Mouse (Mus musculus): ENCODE measurements at regions not wholly inside any gene's neighbourhood (a gene's known extent, or its start where the extent isn't known, plus 50 kb on each side); places are given as distances from the start of the nearest gene placed in this dataset.
A peak's percentile ranks its signal among the peaks of the same experiment; 100 is the strongest.

DNA sequence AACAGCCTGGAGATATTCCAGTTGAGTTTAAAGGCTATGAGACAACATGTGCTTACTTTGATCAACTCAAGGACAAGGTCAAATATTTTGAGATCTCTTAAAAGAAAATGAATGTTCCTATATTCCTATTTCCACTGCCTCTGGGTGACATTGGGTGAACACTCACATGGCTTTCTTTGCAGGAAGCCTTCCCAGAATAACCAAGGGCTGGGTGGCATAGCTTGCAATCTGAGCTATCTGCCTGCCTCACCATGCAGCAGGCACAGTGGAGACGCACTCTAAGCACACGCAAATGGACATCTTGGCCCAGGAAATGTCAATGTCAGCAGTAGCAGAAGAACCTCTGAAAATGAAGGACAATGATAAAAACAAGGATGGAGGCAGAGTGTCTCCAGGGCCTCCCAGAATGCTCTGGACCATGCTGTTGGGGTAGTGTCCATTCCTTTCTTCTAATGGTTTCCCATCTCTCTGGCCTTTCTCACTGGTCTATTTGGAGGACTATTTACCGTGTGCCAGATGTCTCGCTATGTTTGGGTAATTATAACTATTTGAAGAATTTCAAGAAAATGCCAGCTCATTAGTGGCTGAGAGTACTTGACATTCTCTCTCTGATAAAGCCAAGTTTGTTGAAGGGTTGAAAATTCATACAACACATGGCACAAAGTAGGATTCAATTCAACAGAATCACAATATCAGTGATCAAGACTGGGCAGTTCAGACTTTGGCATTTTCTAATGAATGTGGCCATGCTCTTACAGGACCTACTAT, 276.3 kb upstream of the Rnf32 start:
- DNase-seq (ENCODE audit: low spot score) = no peak

DNA sequence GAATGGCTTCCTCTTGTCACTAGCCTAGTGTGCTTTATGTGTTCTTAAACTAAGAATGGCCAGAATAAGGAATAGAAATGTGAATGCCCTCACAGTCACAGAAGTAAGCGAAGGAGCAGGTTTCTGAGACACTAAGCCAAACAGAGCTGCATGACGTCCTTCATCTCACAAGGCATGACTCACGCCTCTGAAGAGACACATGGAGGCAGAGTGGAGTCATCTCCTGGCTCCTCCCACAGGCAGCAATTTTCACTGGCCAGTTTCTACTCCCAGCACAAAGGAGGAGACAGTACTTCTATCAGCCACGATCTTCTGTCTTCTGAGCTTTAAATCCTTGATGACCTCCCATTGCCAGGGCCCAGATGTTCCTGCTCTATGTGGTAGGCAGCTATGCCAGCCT, 291.3 kb upstream of the Rnf32 start:
- DNase-seq (ENCODE audit: low spot score) = no peak

DNA sequence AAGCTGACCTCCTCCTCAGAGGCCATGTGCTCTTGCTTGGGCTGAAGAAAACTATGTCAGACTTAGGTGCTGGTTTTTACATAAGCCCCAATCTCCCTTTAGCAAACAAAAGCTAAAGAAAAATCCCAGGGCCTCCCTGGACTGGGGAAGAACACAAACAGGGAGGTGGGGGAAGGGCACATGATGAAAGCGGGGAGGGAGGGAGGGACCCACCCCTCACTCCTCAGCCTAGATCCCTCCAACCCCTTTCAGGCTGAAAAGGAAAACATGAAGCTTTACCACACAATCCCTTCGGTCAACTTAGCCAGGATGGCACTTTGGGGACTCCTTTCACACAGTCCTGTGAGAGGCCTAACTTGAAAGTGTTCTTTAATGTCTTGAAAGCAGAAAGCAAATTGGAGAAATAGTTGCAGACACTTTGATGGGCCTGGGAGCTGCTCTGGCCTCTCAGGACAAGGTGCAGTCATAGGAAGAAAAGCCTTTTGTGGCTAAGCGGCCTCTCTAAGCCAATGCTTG, 291.9 kb upstream of the Rnf32 start:
- no peak for DNase-seq (ENCODE audit: low spot score)

DNA sequence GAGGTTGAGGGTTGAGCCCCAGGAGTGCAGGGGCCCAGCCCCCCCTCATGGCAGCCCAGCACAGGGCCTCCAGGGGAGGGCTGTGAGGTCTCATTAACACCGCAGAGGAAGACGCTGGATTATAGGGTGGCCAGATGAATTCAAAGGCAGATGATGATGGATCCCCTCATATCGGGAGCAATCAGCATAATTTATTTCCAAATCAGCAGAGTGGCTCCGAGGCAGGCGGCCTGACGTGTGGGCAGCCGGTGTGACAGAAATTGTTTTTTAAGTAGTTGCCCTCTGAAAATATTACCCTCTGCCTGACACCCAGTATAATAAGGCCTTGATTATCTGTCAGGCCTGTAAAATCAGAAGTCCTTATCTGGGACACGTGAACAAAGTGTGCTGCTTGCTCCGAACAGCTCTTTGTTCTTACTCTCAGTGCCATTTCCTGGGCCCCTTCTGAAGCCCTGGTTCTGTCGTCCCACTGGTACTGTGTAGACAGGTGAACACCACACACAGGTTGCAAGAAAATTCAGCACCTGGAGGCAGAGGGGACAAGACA, 303.0 kb upstream of the Rnf32 start:
- no peak for DNase-seq (ENCODE audit: low spot score)

DNA sequence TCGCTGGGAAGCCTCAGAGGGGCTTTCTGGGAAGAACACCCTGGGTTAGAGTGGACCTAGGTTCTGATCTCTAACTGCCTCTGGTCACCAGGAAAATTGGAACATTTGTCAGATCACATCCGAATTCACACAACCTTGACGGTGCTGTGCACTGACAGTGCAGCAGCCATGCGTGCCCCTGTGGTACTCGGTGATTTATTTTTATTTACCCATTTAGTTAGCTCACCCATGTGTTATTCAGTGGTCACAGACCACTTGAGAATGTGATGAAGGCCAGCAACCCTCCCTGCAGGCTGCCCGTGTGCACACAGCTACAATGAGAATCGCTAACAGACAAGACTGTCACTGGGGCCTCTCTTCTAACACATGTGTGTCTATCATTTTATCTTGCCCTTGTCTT, 303.8 kb upstream of the Rnf32 start:
- DNase-seq (ENCODE audit: low spot score) = no peak

DNA sequence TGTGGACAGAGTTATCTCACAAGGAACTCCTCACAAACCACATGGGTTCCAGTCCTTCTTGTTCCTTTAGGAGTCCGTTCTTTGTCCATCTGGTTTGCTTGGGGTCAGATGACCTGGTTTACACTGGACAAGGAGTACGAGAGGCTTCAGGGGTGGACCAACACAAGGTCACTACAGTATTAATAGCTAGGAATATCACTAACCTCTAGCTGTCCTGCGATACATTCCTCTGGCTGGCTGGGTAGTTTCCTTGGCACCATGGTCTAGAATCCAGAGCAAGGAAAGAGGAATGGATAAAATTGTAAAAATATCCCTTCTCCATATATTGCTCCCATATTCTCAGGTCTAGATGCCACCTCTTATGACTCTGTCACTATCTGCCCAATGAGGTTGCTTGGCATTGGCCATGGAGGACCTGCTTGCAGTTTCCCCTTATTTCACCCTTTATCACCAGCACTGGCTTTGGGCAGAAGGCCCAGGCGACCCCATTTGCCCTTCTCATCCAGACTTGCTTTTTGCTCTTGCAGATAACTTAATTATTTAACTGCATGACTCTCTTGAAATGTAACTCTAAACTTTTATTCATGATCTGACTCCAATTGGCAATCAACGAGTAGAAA, 310.9 kb upstream of the Rnf32 start:
- DNase-seq (ENCODE audit: low spot score) = no peak

- no peak for DNase-seq (ENCODE audit: low spot score)
These were observed 319.6 kb upstream of the Rnf32 start for GRCm38 (mm10) chr5:28876199-28876598.

DNA sequence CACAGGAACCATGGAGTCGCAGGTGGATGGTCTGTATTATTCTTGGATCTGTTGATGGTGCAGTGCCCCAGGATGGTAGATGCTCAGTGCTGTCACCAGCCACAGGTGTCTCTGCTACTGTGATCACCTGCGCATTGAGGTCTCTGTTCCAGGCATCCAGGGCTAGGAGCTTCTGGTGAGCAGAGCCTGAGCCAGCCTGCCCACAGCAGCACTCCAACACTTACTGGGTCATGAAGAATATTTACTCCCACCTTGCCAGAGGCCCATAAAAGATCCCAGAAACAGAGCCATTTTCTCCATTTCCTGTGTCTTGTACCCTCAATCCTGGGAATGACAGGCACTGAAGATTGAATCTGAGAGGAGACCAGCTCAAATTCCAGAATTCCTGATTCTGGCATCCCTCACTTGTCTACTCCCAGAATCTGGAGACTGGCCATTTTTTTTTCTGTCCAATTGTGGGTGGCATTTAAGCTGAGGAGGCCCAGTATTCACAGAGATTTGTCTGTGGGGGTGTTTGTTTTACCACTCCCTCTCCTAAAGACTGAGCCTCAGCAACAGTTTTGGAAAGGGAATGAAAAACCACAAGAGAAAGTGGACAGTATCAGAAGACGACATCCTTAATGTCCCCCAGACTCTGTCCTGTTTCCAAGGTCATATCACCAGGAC, 322.1 kb upstream of the Rnf32 start:
- no peak for DNase-seq (ENCODE audit: low spot score)

DNA sequence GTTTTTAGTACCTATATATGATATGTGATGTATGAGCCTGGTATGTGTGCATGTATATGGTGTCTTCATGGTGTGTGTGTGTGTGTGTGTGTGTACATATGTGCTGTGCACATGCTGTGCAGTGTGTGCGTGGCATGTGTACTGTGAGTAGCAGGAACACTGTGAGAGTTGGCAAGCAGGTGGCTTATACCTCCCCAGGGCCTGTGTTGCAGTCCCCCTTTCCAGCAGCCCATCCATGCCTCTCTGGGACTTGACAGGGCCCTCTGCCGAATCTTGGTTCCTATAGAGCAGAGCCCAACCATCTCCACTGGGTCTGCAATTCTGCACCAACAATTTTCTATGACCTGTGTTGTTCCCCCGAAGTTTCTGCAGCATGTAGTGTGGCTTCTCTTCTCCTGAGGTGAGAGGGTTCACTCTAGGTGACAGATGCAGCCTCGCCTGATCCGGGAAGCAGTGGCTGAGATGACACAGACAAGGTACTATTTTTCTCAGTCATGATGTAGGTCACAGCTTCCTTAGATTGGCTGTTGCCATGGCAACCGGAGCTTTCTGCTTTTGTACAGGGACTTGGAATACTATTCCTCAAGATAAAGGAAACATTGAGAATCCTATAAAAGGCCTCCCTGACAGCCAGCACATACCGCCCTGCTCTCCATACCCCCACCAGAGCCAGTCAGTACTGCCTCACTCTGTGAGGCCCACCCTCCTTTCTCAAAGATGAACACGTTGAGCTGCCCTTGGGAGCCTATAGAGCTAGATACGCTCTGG, 336.0 kb upstream of the Rnf32 start:
- no peak for DNase-seq (ENCODE audit: low spot score)

- no peak for DNase-seq (ENCODE audit: low spot score)
These were observed 357.5 kb upstream of the Rnf32 start for GRCm38 (mm10) chr5:28838141-28838925.

- no peak for DNase-seq (ENCODE audit: low spot score)
These were observed 352.0 kb upstream of the Shh start for GRCm38 (mm10) chr5:28819091-28819490.

DNA sequence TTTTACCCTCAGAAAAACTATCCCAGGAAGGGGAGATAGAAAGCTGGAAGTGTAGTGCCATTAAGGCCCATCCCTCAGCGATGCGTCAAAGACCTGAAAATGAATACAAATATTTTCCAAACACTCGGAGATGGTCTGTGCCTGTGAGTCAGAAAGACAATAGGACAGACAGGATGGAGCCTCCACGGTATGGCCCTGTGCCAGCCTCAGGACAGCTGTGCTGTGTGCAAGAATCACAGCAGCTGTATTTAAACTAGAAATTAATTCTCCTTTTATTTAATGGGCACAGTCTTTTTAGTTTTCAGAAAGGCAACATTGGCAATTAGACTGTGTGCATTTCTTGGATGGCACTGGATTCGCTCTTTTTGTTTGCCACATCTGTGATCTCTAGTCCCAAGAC, 340.9 kb upstream of the Shh start:
- DNase-seq (ENCODE audit: low spot score) = peak; percentile 47

DNA sequence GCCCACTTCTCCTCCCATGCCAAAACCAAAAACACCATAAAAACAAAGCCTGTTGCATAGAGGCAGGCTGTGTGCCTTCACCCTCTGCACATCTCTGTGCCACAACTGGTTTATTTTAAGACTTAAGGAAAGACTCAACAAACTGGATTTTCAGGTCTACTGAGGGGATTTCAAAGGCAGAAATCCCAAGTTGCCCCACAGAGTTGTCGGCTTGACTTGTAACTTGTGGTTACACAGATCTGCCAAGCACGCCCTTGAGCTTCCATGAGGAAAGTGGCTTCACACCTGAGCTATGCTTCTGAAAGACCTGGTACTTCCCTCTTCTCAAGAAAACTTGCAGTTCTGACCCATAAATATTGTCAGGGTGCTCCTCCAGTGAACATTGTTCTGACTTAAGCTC, 332.4 kb upstream of the Shh start:
- DNase-seq (ENCODE audit: low spot score) = no peak

DNA sequence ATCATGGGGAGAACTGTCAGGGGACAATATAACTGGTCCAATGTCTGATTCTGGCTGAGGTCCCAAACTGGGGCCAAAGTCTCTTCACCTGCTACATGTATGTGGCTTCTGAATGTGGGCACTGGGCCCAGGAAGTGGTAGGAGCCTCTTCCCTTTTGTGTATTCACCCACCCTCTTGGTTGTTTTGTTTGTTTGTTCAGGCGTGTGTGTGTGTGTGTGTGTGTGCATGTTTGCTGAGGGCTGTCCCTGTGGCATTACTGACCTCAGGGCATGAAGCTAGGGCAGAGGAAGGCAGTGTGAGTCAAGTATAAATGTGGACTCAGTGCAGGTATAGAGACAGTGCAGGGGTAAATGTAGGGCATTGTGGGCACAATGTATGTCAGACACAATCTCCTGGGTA, 331.3 kb upstream of the Shh start:
- DNase-seq (ENCODE audit: low spot score) = no peak

GRCm38 (mm10) chr5:28795130-28795758, 328.2 kb upstream of the Shh start:
- DNase-seq (ENCODE audit: low spot score) = no peak

DNA sequence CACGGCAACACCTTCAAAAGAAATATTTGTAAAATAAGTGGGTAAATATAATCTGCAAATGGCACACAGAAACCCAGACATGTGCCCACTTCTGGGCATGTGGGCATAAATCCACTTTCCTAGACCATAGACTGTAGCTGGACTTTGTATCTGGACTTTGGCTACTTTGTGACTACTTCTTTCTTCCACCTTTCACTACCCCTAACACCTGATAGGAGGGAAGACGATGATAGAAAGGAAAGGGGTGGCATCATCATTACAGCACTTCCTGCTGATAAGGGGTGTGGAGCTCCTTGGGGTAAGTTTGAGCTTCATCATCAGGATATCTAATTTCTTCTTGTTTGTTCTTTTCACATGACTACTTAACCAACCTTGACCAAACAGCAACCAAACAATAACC, 326.7 kb upstream of the Shh start:
- no peak for DNase-seq (ENCODE audit: low spot score)

- no peak for DNase-seq (ENCODE audit: low spot score)
These were observed 318.4 kb upstream of the Shh start for GRCm38 (mm10) chr5:28785347-28786060.

DNA sequence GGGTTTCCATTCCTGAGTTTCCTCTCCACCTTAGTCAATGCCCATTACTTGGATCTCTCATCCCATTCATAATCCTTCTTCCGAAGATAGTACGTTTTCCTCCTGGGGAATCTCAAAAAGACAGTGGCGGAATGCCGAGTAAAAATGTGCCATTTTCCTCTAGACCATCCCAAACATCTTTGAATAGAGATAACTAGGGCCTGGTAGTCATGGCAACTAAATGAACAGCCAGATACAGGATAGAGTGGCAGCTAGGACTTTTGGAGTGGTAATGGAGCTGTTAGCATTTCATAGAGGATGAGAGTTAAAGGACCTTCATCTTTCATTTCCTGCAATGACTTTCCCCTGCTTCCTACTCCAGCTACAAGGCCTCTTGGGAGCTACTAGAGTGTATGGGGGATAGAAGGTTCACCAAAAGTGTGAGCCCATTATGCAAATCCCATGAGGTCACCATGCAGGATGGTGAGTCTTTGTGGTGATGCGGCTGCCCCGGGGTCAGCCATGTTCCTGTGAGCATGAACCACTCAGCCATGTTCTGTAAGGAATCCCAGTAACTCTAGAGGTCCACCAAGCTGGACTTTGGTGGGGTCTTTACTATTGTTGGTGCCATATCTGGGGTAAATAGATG, 317.4 kb upstream of the Shh start:
- no peak for DNase-seq (ENCODE audit: low spot score)

DNA sequence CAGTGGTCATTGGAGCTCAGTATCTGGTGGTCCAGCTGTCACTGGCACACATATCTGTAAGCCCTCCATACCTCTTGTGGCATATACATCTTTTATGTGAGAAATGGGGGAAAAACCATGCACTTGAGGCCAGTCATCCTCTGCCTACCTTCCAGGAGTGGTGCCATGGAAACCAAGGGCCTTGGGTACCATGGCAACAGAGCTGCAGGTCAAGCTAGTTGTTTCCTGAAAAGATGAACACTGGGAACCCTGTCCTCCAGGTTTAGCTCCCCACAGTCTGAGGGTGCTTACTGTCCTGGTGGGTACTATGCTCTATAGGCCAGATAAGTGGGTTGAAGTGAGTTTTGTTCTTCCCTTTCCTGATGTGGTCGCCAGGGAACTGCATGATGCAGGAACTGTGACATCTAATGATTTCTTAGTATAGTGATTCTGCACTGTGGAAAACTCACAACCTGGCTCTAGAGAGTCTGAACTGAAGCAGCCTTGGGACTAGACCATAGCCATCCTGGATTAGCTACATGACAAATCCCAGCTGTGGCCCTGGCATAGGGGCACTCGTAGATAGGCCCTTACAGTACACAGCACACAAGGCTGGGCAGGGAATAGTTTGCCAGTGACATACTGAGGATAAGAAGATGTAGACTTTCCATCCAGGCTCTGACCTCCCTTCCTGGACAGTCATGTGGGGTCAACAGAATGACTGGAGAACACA, 308.7 kb upstream of the Shh start:
- no peak for DNase-seq (ENCODE audit: low spot score)

All from testis, postnatal 10 days (tissue).